Mouse (Mus musculus): ENCODE data around the gene Gmds. TPM values are rescaled to one million over a fixed set of nuclear protein-coding genes. Genes with fewer than 3 reads are reported as not detected.

Gene Gmds
- total RNA-seq, 2 experiments from 2014 or later = 11.3 to 12.1 TPM

DNA sequence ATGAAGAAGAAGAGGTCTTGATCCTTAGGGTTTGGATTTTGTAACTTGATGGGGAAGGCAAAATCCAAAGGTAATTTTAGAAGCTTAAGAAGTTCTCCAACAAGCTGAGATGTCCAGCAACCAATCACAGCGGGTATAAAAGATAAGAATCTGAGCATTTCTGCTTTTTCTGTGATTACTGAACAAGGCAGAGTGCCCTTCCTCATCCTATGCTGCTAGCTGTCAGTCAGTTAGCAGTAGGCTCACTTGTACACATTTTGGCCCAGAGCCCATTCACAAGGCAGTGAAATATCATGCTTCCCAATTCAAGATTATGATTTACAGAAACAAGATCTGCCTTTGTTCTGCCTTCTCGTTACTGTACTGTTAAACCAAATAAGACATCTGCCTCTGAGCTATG is 295.8 kb downstream of the Gmds start:
- no peak overlapping the region for H3K4me3 ChIP-seq
- no peak overlapping the region for H3K27ac ChIP-seq
- DNase-seq (ENCODE audit: extremely low spot score in 1 of 2, low spot score in 2 of 2) = no peak
- no peak for TF ChIP-seq CTCF (IDR thresholded peaks at IDR 0.05)
- intact Hi-C loops (cut with DNase I) = no loop called here

DNA sequence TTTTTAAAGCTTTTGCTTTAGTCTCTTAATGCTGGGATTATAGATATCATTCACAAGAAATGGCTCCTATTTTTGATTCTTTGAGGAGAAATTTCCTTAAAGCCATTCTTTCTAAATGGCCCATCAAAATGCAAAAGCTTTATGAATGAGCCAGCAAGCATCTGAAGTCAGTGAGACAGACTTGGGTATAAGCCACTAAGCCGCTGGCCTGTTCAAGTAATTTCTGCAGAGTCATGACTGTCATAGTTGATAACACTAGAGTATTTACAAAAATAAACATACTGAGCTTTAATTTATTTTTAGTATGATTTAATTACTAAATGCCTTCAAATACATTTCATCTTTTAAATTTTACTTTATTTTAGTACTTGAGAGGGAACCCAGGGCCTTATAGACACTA is 297.7 kb downstream of the Gmds start:
- no peak for DNase-seq (ENCODE audit: extremely low spot score in 1 of 2, low spot score in 2 of 2)
- H3K27ac ChIP-seq = no peak overlapping the region
- H3K4me3 ChIP-seq = no peak overlapping the region
- no peak for TF ChIP-seq CTCF (IDR thresholded peaks at IDR 0.05)
- intact Hi-C loops (cut with DNase I) = no loop called here

DNA sequence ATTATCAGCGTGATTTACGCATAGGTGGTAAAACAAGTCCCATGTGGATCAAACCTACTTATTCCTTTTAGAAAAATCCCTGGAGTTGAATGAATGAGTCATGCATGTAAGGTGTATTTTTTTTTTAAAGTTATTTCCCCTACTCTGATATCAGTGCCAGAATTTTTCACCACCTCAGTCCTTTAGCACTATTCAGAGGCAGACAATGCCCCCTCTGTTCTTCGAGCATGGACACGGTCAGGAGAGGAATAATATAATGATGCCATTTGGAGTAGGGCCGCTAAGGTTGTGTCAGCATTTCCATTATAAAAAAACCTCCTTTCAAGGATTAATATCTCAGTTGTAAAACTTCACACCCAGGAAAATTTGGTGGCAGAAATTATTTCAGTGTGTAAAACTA is 301.6 kb downstream of the Gmds start:
- no peak for DNase-seq (ENCODE audit: extremely low spot score in 1 of 2, low spot score in 2 of 2)
- Histone ChIP-seq H3K27ac (no peak overlapping the region), H3K4me3 (no peak overlapping the region)
- TF ChIP-seq CTCF (IDR thresholded peaks at IDR 0.05) = no peak
- intact Hi-C loops (cut with DNase I) = no loop called here

DNA sequence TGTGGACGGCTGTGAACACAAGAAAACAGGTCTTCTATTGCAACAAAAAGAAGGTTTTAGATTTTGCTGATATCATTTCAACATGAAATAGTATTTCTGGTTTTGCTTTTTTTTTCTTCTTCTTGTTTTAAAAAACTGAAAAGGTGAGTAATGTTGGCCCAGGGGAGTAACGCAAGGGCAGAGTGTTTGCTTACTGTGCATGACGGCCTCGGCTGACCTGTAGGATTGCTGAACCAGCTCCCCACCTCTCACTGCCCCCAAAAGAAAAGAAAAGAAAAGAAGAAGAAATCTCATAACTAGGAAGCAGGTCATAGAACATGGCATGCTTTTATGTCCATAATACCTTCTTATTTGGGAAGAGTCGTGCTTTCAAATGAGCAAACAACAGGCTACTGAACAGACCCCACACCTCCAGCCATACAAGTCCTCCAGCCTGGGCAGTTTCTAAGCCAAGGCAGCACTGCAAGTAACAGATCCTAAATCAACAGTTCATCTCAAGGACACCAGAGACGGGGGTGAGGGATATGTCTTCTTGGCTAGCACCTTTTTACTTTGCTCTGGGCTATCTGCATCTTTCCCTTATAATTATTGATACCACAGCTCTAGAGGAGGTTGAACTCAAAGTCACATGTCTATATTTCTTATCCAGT is 303.6 kb downstream of the Gmds start:
- Histone ChIP-seq H3K4me3 (no peak overlapping the region), H3K27ac (no peak overlapping the region)
- DNase-seq (ENCODE audit: extremely low spot score in 1 of 2, low spot score in 2 of 2) = no peak
- TF ChIP-seq CTCF (IDR thresholded peaks at IDR 0.05) = no peak
- intact Hi-C loops (cut with DNase I) = no loop called here

DNA sequence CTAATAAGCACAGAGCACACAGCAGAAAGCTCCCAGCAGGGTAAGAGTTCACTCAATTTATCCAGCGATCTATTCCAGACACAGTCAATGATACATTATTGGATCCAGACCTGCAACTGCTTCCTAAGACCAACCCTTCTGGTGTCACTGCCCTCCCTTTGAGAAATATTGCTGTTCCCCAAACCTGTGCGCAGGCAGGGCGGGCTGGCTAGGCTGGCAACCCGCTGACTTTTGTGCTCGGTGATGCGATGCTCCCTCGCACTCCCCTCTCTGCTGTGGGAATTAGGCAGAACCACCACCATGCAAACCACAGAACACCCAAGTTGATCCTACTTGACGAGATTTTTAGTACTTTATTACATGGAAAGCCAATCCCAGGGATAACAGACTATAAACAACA is 304.4 kb downstream of the Gmds start:
- H3K27ac ChIP-seq = no peak overlapping the region
- intact Hi-C loops (cut with DNase I) = no loop called here
- no peak for TF ChIP-seq CTCF (IDR thresholded peaks at IDR 0.05)
- no peak for DNase-seq (ENCODE audit: extremely low spot score in 1 of 2, low spot score in 2 of 2)
- no peak overlapping the region for H3K4me3 ChIP-seq

DNA sequence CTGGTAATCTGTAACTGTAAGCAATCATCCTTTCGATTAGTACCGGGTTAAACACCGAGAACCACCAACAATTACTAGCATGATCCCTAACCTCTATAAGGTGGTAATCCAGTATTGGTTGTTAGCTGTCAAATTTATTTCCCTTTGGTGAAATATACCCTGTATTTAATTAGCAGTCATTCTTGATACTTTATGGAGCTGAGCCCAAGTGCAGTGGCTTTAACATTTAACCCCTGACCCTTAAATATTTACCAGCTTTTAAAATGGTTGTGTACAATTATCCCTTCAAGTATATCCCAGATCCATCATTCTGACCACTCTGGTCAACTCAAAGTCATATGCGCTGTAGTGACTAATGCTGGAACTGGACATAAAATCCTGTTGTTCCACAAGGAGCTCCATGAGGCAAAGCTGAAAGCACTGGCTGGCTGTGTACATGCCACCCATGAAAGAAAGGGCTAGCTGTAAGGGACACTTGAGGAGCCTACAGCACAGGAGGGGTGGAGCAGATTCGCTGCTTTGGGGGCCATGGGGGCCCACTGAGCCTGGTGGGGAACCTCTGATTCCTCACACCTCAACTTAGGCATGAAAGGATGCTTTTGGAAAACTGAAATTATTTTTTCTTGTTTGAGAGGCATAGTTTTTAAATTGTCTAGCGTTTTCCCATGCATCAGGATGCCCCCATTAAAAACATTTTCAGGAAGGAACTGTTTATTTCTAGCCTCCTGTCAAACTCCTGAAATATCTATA is 312.1 kb downstream of the Gmds start:
- Histone ChIP-seq H3K4me3 (no peak overlapping the region), H3K27ac (no peak overlapping the region)
- no peak for TF ChIP-seq CTCF (IDR thresholded peaks at IDR 0.05)
- intact Hi-C loops (cut with DNase I) = no loop called here
- DNase-seq (ENCODE audit: extremely low spot score in 1 of 2, low spot score in 2 of 2) = no peak

DNA sequence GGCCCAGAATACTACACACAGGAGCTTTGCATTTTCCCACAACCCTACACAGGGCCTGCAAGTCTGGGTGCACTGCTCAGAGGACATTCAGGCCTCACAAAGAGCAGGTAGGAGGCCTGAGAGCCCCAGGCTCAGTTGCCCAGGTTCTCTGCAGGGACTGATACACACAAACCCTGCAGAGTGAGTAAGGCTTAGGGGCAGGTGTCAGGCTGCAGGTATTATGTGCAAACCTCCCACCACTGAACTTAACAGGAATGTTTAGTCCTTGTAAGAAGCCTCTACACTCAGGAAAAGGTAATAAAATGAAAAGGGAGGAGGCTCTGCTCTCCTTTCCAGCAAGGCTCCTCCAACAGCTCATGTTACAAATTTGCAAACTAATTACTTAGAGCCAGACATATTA is 313.7 kb downstream of the Gmds start:
- DNase-seq (ENCODE audit: extremely low spot score in 1 of 2, low spot score in 2 of 2) = no peak
- no peak for TF ChIP-seq CTCF (IDR thresholded peaks at IDR 0.05)
- Histone ChIP-seq H3K27ac (no peak overlapping the region), H3K4me3 (no peak overlapping the region)
- intact Hi-C loops (cut with DNase I) = no loop called here

DNA sequence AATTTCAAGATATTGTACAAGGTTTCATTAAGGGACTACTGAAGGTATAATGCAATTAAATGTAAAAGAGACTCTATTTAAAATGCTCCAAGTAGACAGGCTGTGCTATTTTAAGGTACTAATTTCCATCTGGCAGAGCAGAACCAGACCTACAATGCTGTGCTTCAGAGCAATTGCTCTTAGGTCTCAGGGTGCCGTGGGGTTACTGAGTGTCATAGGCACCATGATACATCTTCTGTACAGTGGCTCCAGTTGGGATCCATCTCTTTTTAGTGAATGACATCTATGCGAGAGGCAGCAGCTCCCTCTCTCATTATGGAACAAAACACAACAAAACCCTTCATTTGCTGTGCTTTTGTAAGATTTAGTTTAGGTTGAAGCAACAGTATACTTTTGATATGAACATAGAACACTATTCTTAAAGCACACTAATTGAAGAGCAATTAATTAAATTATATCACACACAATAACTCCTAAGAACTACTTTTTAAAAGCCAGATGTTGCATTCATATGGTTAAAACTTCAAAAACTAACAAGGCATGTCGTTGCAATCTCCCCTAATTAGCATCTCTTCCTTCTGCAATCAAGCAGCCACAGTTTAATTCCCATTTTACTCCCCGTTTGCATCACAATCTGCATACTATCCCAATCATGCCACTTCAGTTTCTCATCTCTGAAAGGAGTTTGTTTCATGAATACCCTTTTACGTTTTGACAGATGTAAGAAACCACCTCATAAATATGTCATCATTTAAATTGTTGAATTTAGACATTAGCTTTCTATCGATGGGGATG is 317.9 kb downstream of the Gmds start:
- no peak overlapping the region for H3K4me3 ChIP-seq
- intact Hi-C loops (cut with DNase I) = no loop called here
- DNase-seq (ENCODE audit: extremely low spot score in 1 of 2, low spot score in 2 of 2) = no peak
- no peak overlapping the region for H3K27ac ChIP-seq
- no peak for TF ChIP-seq CTCF (IDR thresholded peaks at IDR 0.05)

DNA sequence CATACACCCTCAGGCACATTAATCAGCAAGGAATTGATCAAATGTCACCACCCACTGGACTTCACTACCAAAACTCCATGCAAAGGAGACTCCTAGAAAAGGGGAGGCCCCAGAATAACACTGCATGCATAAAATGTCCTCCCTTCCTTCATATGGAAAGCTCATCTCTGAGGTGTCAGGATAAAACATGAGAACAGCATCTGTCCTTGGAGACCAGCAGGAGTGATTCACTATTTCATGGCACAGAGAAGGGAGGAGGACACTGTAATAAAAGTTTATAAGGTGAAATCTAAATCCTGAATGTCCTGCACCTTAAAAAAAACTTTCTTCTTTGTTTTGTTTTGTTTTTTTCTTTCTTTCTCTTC is 319.3 kb downstream of the Gmds start:
- H3K4me3 ChIP-seq = no peak overlapping the region
- no peak for DNase-seq (ENCODE audit: extremely low spot score in 1 of 2, low spot score in 2 of 2)
- no peak for TF ChIP-seq CTCF (IDR thresholded peaks at IDR 0.05)
- intact Hi-C loops (cut with DNase I) = no loop called here
- H3K27ac ChIP-seq = no peak overlapping the region

DNA sequence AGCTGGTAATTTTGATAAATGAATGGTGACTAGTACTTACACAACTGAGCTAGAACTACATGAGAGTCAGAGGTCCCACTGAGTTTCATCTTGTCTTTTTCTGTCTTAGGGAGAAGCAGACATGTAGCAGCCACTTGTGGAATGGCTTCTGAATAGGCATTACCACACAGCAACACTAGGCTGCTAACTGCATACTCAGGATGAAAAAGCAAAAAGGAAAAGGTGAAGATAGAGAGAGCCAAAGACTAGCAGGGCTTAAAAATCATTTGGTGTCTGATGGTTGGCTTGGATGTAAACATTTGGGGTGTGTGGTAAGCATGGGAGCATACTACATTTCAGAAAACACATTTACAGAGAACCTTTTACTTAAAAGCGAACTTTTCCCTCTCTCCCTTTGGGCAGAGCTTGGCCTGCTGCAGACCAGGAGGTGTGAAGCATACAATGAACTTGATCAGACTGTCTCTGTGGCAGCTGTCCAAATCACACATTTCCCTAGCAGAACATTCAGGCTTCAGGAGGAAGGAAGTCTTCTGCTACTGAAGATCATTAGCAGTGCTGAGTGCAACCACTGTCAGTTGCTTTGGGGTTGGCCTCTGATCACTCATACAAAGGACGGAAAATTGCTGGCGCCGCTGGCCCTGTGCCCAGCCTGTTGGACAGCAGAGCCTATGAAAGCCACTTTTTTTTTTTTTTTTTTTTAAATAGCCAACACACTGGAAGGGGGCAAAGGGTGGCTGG is 319.9 kb downstream of the Gmds start:
- no peak for TF ChIP-seq CTCF (IDR thresholded peaks at IDR 0.05)
- DNase-seq (ENCODE audit: extremely low spot score in 1 of 2, low spot score in 2 of 2) = peak in 1 of 2 experiments; percentile 24
- Histone ChIP-seq H3K4me3 (no peak overlapping the region), H3K27ac (no peak overlapping the region)
- intact Hi-C loops (cut with DNase I) = no loop called here

DNA sequence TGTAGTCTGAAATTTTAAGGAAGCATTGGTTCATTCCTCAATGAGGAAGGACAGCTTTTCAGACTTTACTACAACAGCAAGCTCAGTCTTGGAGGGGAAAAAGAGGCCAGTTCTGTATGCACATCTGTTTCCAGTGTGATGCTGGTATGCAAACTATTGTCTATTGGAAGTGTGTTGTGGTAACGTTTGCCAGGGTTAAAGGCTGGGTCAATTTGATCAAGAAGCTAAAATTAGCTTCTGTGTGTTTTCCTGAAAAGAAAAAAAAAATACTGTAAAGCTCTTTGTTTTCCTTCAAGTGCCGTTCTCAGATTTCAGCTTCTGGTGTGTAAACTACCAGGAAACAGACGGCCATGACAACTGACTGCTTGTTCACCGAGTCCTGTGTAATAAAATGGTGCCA is 329.7 kb downstream of the Gmds start:
- H3K27ac ChIP-seq = 0 out of 2 replicates have a peak overlapping the region, but pooled peaks have one; percentile 29
- no peak for DNase-seq (ENCODE audit: extremely low spot score in 1 of 2, low spot score in 2 of 2)

More for the DNA sequence above, 329.7 kb downstream of the Gmds start:
- H3K4me3 ChIP-seq = no peak overlapping the region
- TF ChIP-seq CTCF (IDR thresholded peaks at IDR 0.05) = no peak
- intact Hi-C loops (cut with DNase I) = no loop called here
